Mouse (Mus musculus): ENCODE data around the gene Cd164l2. TPM values are rescaled to one million over a fixed set of nuclear protein-coding genes. Genes with fewer than 3 reads are reported as not detected.

Cd164l2 gene
- total and polyA plus RNA-seq, 2 experiments from 2014 or later, result 4.6 to 6.1 TPM

- no peak overlapping the region for H3K9ac ChIP-seq
- H3K4me2 ChIP-seq (ENCODE audit: low read depth), result no peak overlapping the region
- ATAC-seq (no peak), DNase-seq (no peak)
- 92% methylated on average over 12 of the region's 12 CpGs for WGBS
- H3K27me3 ChIP-seq (ENCODE audit: insufficient read depth, low read length), result no peaks in the 10 kb centered on the region
- no peak overlapping the region for H3K27ac ChIP-seq (ENCODE audit: low read depth, low read length)
- peaks cover 66% of the 10 kb centered on the region for H3K36me3 ChIP-seq (ENCODE audit: insufficient read depth)
- TF ChIP-seq CTCF (IDR thresholded peaks at IDR 0.05; ENCODE audit: low read depth), result no peak
- no peaks in the 10 kb centered on the region for H3K4me1 ChIP-seq (ENCODE audit: insufficient read depth)
- H3K9me3 ChIP-seq (ENCODE audit: low read length), result no peaks in the 10 kb centered on the region
- no peak overlapping the region for H3K4me3 ChIP-seq (ENCODE audit: low read depth, low read length)
Measured at GRCm38 (mm10) chr4:133266248-133266880, 54.4 kb downstream of the Cd164l2 start.

GRCm38 (mm10) chr4:133268931-133269330 lies 57.0 kb downstream of the Cd164l2 start:
- no peaks in the 10 kb centered on the region for H3K9me3 ChIP-seq (ENCODE audit: low read length)
- no peak overlapping the region for H3K4me2 ChIP-seq (ENCODE audit: low read depth)
- H3K9ac ChIP-seq, result no peak overlapping the region
- H3K4me1 ChIP-seq (ENCODE audit: insufficient read depth), result no peaks in the 10 kb centered on the region
- DNase-seq (no peak), ATAC-seq (no peak)
- no peak overlapping the region for H3K27ac ChIP-seq (ENCODE audit: low read depth, low read length)
- 95% methylated on average over 3 of the region's 3 CpGs for WGBS
- no peaks in the 10 kb centered on the region for H3K27me3 ChIP-seq (ENCODE audit: insufficient read depth, low read length)
- H3K36me3 ChIP-seq (ENCODE audit: insufficient read depth), result peaks cover 60% of the 10 kb centered on the region
- no peak for TF ChIP-seq CTCF (IDR thresholded peaks at IDR 0.05; ENCODE audit: low read depth)
- H3K4me3 ChIP-seq (ENCODE audit: low read depth, low read length), result no peak overlapping the region

GRCm38 (mm10) chr4:133269596-133269995 lies 57.7 kb downstream of the Cd164l2 start:
- ATAC-seq, result no peak

GRCm38 (mm10) chr4:133270929-133271328 lies 59.0 kb downstream of the Cd164l2 start:
- 86% methylated on average over 9 of the region's 9 CpGs for WGBS
- Histone ChIP-seq H3K4me3 (ENCODE audit: low read depth, low read length) (no peak overlapping the region), H3K9ac (no peak overlapping the region), H3K4me1 (ENCODE audit: insufficient read depth) (0 out of 2 replicates have a peak, but pooled peaks cover 3% of the 10 kb centered on the region), H3K9me3 (ENCODE audit: low read length) (no peaks in the 10 kb centered on the region), H3K27ac (ENCODE audit: low read depth, low read length) (no peak overlapping the region), H3K36me3 (ENCODE audit: insufficient read depth) (peaks cover 49% of the 10 kb centered on the region), H3K27me3 (ENCODE audit: insufficient read depth, low read length) (no peaks in the 10 kb centered on the region), H3K4me2 (ENCODE audit: low read depth) (no peak overlapping the region)
- TF ChIP-seq CTCF (IDR thresholded peaks at IDR 0.05; ENCODE audit: low read depth), result no peak
- ATAC-seq (no peak), DNase-seq (no peak)

More at GRCm38 (mm10) chr4:133269596-133269995, 57.7 kb downstream of the Cd164l2 start:
- H3K9ac ChIP-seq, result no peak overlapping the region
- no peak for DNase-seq
- no peaks in the 10 kb centered on the region for H3K9me3 ChIP-seq (ENCODE audit: low read length)
- H3K4me3 ChIP-seq (ENCODE audit: low read depth, low read length), result no peak overlapping the region
- no peaks in the 10 kb centered on the region for H3K27me3 ChIP-seq (ENCODE audit: insufficient read depth, low read length)
- H3K27ac ChIP-seq (ENCODE audit: low read depth, low read length), result no peak overlapping the region
- 94% methylated on average over 3 of the region's 3 CpGs for whole genome bisulfite sequencing
- TF ChIP-seq CTCF (IDR thresholded peaks at IDR 0.05; ENCODE audit: low read depth), result no peak
- H3K4me1 ChIP-seq (ENCODE audit: insufficient read depth), result no peaks in the 10 kb centered on the region
- H3K4me2 ChIP-seq (ENCODE audit: low read depth), result no peak overlapping the region
- peaks cover 58% of the 10 kb centered on the region for H3K36me3 ChIP-seq (ENCODE audit: insufficient read depth)

Small RNA genes within 50 kb of the gene (microRNA-seq; reads per million reads assigned to microRNA genes)
- gene Mir7017, result 0 to 1.1 reads per million in 2 experiments

Other genes with a start within 250 kb of the Cd164l2 start
- not detected in 2 replicates for gene Fgr, start 238.0 kb upstream of the Cd164l2 start, total RNA-seq (2014; rRNA removed)
- gene Fgr, start 238.0 kb upstream of the Cd164l2 start, polyA plus RNA-seq (2015; fragmentation: Nextera tagmentation; extraction: Ambion mirVana), result 0.06 TPM in 2 replicates
- 56.7 and 82.4 TPM in 2 replicates for gene Ahdc1, start 200.9 kb upstream of the Cd164l2 start, total RNA-seq (2014; rRNA removed)
- 7.6 and 8.4 TPM in 2 replicates for gene Ahdc1, start 200.9 kb upstream of the Cd164l2 start, polyA plus RNA-seq (2015; fragmentation: Nextera tagmentation; extraction: Ambion mirVana)
- 8.1 and 11.3 TPM in 2 replicates for gene Wasf2, start 81.6 kb upstream of the Cd164l2 start, total RNA-seq (2014; rRNA removed)
- gene Wasf2, start 81.6 kb upstream of the Cd164l2 start, polyA plus RNA-seq (2015; fragmentation: Nextera tagmentation; extraction: Ambion mirVana), result 15.7 and 24.1 TPM in 2 replicates
- 1.1 and 2.2 TPM in 2 replicates for gene Gpr3, start 405 bp downstream of the Cd164l2 start, total RNA-seq (2014; rRNA removed)
- 2.6 and 2.7 TPM in 2 replicates for gene Gpr3, start 405 bp downstream of the Cd164l2 start, polyA plus RNA-seq (2015; fragmentation: Nextera tagmentation; extraction: Ambion mirVana)
- gene Map3k6, start 28.7 kb downstream of the Cd164l2 start, total RNA-seq (2014; rRNA removed), result 4.7 and 7.2 TPM in 2 replicates
- gene Map3k6, start 28.7 kb downstream of the Cd164l2 start, polyA plus RNA-seq (2015; fragmentation: Nextera tagmentation; extraction: Ambion mirVana), result 4.3 and 4.4 TPM in 2 replicates
- 0.69 TPM in 1 of 2 replicates, not detected in the other for gene Sytl1, start 51.0 kb downstream of the Cd164l2 start, total RNA-seq (2014; rRNA removed)
- gene Sytl1, start 51.0 kb downstream of the Cd164l2 start, polyA plus RNA-seq (2015; fragmentation: Nextera tagmentation; extraction: Ambion mirVana), result 0.14 and 0.52 TPM in 2 replicates
- gene Tmem222, start 65.7 kb downstream of the Cd164l2 start, total RNA-seq (2014; rRNA removed), result 108 and 125 TPM in 2 replicates
- gene Tmem222, start 65.7 kb downstream of the Cd164l2 start, polyA plus RNA-seq (2015; fragmentation: Nextera tagmentation; extraction: Ambion mirVana), result 146 and 157 TPM in 2 replicates
- 35.5 and 43.9 TPM in 2 replicates for gene Wdtc1, start 141.3 kb downstream of the Cd164l2 start, total RNA-seq (2014; rRNA removed)
- 13.0 and 16.3 TPM in 2 replicates for gene Wdtc1, start 141.3 kb downstream of the Cd164l2 start, polyA plus RNA-seq (2015; fragmentation: Nextera tagmentation; extraction: Ambion mirVana)
- 9.7 and 16.0 TPM in 2 replicates for gene Slc9a1, start 157.6 kb downstream of the Cd164l2 start, total RNA-seq (2014; rRNA removed)
- 7.7 and 10.1 TPM in 2 replicates for gene Slc9a1, start 157.6 kb downstream of the Cd164l2 start, polyA plus RNA-seq (2015; fragmentation: Nextera tagmentation; extraction: Ambion mirVana)

All from forebrain, postnatal 0 days (tissue).